Mouse (Mus musculus) embryonic facial prominence, embryonic 13.5 days (tissue): ENCODE results near the gene Kcnh2. TPM values are rescaled to one million over a fixed set of nuclear protein-coding genes. Genes with fewer than 3 reads are reported as not detected.

Experiments
- ATAC-seq: fragments of 200-750 bp; cut with Nextera tagmentation; 2 replicates; pipeline ENCODE4 v1.8.0; 2017; ENCODE audit warnings: low read depth; ENCODE audit not compliant: insufficient number of reproducible peaks, insufficient read depth, low FRiP score, low TSS enrichment
- H3K27ac ChIP-seq: fragments of 300-500 bp; sonication (generic); 2 replicates; pipeline ENCODE4 v1.5.1; 2015; ENCODE audit warnings: moderate library complexity, mild to moderate bottlenecking, inconsistent platforms
- H3K27me3 ChIP-seq: fragments of 300-500 bp; sonication (generic); 2 replicates; pipeline ENCODE4 v1.6.1; 2015; ENCODE audit warnings: mild to moderate bottlenecking, inconsistent platforms
- H3K36me3 ChIP-seq: fragments of 300-500 bp; sonication (generic); 2 replicates; pipeline ENCODE4 v1.6.1; 2015; ENCODE audit warnings: mild to moderate bottlenecking, inconsistent platforms
- H3K4me1 ChIP-seq: fragments of 300-500 bp; sonication (generic); 2 replicates; pipeline ENCODE4 v1.6.1; 2015; ENCODE audit warnings: inconsistent platforms
- H3K4me2 ChIP-seq: fragments of 300-500 bp; sonication (generic); 2 replicates; pipeline ENCODE4 v1.6.1; 2015; ENCODE audit warnings: moderate library complexity, mild to moderate bottlenecking, inconsistent platforms
- H3K4me3 ChIP-seq: fragments of 300-500 bp; sonication (generic); 2 replicates; pipeline ENCODE4 v1.5.1; 2015; ENCODE audit warnings: mild to moderate bottlenecking, inconsistent platforms
- H3K9ac ChIP-seq: fragments of 300-500 bp; sonication (generic); 2 replicates; pipeline ENCODE4 v1.6.1; 2015; ENCODE audit warnings: mild to moderate bottlenecking, inconsistent platforms
- H3K9me3 ChIP-seq: fragments of 300-500 bp; sonication (generic); 2 replicates; pipeline ENCODE4 v1.6.1; 2016; ENCODE audit warnings: inconsistent platforms
- WGBS: fragments of 180-500 bp; shearing (Covaris S2); methylation state at CpG from one replicate; pipeline ENCODE4 v1.1.7; 2015; ENCODE audit warnings: mixed read lengths; 5-methylcytosine and 5-hydroxymethylcytosine counted together
- polyA plus RNA-seq: library from polyadenylated mRNA; unstranded; fragments of >200 nt; fragmentation: Nextera tagmentation; extraction: Ambion mirVana; gene quantifications from 2 replicates; pipeline ENCODE4 v1.2.1, GENCODE M21; 2015

Kcnh2 gene
- polyA plus RNA-seq, 1 experiment from 2014 or later, result 1.3 TPM

DNA sequence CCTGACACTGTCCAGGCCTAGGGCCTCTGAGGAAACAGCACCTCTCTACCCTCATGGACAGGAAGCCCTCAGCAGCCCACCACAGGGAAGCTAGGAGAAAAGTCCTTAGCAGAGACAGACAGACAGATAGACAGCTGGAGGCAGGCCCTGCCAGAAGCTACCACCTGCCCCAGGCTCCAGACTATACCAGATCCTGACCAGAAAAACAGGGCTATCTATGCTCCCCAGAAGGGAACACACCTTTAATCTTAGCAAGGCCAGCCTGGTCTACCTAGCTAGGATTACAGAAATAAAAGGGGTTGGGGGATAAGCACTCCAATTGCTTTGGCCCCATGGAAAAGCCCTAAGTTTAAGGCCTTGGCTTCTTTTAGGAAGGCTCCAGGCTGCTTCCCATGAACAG is 8.0 kb downstream of the Kcnh2 start:
- H3K4me1 ChIP-seq, result peaks cover 12% of the 10 kb centered on the region; the same call in 1 of the 2 replicates
- no peak for ATAC-seq
- peaks cover 48% of the 10 kb centered on the region for H3K27me3 ChIP-seq
- no peaks in the 10 kb centered on the region for H3K36me3 ChIP-seq
- H3K4me2 ChIP-seq, result no peak overlapping the region
- no peak overlapping the region for H3K27ac ChIP-seq
- no peaks in the 10 kb centered on the region for H3K9me3 ChIP-seq
- no peak overlapping the region for H3K9ac ChIP-seq
- no peak overlapping the region for H3K4me3 ChIP-seq

DNA sequence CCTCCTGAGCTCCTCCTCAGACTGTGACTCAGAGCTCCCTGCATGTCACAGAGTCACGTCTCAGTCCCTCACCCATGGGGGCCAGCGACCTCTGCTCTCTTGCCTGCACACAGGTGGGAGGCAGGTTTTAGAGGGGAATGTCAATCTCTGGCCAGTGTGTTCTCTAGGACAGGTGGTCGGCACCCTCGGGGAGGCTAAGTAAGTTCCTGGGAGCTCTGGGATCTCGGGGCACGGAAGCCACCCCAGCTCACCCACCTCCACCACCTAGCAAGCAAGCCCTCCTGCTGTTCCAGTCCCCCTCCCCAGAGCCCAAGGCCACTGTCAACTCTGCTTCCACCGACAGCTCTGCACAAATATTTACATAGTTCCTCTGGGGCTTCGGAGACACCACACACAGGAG is 8.4 kb downstream of the Kcnh2 start:
- no peak overlapping the region for H3K4me3 ChIP-seq
- H3K4me2 ChIP-seq, result no peak overlapping the region
- no peaks in the 10 kb centered on the region for H3K9me3 ChIP-seq
- H3K27ac ChIP-seq, result no peak overlapping the region
- no peaks in the 10 kb centered on the region for H3K36me3 ChIP-seq
- ATAC-seq, result no peak
- 47% methylated on average over 8 of the region's 8 CpGs for WGBS
- H3K4me1 ChIP-seq, result peaks cover 9% of the 10 kb centered on the region
- H3K27me3 ChIP-seq, result peaks cover 44% of the 10 kb centered on the region
- H3K9ac ChIP-seq, result no peak overlapping the region

DNA sequence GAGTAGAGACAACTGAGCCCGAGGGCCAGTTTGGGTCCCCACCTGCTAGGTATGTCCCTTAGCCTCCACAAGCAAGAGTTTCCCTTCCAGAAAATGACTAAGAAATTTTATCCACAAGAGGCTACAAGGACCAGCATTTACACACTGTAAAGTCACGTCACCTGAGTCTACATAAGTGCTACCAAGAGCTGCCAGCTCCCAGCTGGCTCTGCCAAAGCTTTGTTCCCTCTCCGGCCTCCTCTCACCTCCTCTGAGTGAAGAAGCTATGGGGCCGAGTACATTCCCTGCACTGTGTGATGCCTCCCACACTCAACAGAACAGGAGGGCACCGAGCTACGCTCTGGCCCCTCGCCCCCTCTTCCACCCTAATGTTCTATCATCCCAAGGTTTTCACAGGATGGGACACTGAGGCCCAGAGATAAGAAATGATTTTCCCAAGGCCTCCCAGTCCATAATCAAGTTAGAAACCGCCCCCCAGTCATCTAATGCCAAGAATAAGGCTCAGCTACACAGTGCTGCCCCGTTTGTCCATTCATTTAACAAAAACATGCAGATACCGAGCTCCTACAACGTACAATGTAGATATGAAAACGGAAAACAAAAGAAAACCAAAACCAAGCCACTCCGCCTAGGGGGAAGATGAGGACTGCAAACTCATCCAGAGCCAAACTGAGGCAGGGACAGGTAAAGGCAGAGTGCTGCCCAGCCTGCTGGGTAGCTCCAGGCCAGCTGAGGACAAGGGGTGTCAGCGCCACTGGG is 9.0 kb downstream of the Kcnh2 start:
- Histone ChIP-seq H3K36me3 (no peaks in the 10 kb centered on the region), H3K4me3 (no peak overlapping the region), H3K4me2 (no peak overlapping the region), H3K4me1 (peaks cover 14% of the 10 kb centered on the region), H3K27ac (no peak overlapping the region), H3K9me3 (no peaks in the 10 kb centered on the region), H3K9ac (no peak overlapping the region), H3K27me3 (peaks cover 38% of the 10 kb centered on the region)
- 80% methylated on average over 14 of the region's 14 CpGs for WGBS
- no peak for ATAC-seq

DNA sequence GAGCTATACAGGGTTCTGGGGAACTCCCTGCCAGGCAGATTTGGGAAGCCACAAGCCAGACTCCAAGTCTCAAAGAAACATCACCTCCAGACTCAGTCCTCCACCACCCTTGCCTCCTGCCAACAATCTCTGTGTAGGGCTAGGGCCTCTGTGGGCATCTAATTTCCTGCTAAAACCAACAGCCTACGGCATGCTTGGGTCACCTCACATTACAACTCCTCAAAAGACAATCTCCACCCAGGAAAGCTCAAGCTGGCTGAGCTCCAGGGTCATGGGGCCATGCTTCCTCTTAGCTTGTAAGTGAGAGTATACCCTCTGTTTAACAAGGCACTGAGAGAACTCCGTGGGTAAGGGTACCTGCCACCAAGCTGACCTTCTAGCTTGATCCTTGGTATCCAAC is 13.6 kb downstream of the Kcnh2 start:
- H3K36me3 ChIP-seq, result no peaks in the 10 kb centered on the region
- no peak overlapping the region for H3K9ac ChIP-seq
- H3K27me3 ChIP-seq, result no peaks in the 10 kb centered on the region
- H3K4me2 ChIP-seq, result no peak overlapping the region
- no peak for ATAC-seq
- no peaks in the 10 kb centered on the region for H3K9me3 ChIP-seq
- H3K27ac ChIP-seq, result no peak overlapping the region
- 57% methylated on average over 2 of the region's 2 CpGs for WGBS
- peaks cover 9% of the 10 kb centered on the region for H3K4me1 ChIP-seq
- H3K4me3 ChIP-seq, result no peak overlapping the region

DNA sequence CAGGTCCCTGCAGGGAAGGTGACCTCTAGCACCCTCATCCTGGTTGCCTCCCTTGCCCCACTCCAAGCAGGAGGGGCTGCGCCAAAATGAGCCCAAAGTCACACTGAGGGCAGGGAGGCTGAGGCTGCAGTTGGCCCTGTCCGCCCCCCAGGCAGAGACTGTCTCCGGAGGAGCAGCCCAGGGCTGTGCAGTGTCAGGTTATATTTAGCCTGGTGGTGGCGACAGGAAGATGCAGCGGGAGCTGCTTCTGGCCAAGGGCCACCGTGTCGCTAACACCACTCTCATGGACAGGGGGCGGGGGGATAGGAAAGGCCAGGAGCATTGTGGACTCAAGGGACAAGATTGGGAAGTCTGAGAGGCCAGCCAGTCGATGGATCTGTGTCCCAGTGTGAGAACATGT is 14.0 kb downstream of the Kcnh2 start:
- WGBS, result 28% methylated on average over 9 of the region's 9 CpGs
- Histone ChIP-seq H3K27me3 (no peaks in the 10 kb centered on the region), H3K4me3 (no peak overlapping the region), H3K4me1 (peaks cover 9% of the 10 kb centered on the region), H3K36me3 (no peaks in the 10 kb centered on the region), H3K9me3 (no peaks in the 10 kb centered on the region), H3K4me2 (no peak overlapping the region), H3K9ac (no peak overlapping the region), H3K27ac (no peak overlapping the region)
- ATAC-seq, result no peak

DNA sequence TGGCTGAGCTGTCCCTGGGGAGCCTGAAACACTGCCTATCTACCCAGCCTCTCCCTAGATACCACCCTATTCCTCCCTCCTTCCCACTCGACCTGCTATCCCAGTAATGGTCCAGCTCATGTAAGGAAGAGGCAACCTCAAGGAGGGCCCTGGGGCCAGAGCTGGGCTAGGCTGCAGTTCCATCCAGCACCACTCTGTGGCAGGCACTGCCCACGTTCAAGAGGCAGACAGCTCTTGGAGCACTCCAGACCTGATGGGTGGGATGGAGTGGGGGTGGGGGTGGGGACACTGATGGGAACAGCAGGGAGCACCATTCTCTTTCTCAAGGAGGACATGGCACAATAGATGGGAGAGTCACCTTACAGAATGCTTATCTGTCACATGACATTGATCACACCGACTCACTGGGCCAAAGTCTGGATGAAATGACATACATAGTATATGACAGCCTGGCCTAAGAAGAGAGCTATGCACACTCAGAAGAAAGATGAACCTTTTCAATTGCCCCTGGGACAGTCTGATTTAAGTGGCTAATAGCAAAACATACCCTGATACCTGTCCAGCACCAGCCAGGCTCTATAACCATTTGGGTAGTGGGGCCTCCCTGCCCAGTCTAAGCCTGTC is 15.4 kb downstream of the Kcnh2 start:
- WGBS, result 26% methylated on average over 3 of the region's 3 CpGs
- Histone ChIP-seq H3K36me3 (no peaks in the 10 kb centered on the region), H3K4me3 (no peak overlapping the region), H3K9me3 (no peaks in the 10 kb centered on the region), H3K27me3 (no peaks in the 10 kb centered on the region), H3K4me2 (no peak overlapping the region), H3K4me1 (peaks cover 9% of the 10 kb centered on the region), H3K9ac (no peak overlapping the region), H3K27ac (no peak overlapping the region)
- ATAC-seq, result no peak

DNA sequence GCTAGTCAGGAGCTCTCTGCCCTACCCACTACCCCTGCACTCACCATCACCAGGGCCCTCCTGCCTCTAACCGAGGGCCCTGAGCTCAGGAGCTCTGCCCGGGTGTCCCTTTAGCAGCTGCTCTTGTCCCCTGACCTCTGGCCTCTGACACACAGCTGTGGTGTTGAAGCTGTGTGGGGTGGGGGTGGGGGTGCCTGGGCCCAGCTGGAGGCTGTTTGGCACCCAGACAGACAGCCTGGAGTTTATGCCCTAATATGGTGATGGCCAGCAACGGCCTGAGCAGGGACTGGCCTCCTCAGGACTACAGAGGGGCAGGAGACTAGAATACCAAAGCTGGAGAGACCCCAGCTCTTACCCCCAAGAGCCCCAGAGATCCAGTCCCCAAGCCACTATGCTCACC is 16.7 kb downstream of the Kcnh2 start:
- Histone ChIP-seq H3K27ac (no peak overlapping the region), H3K36me3 (no peaks in the 10 kb centered on the region), H3K9me3 (no peaks in the 10 kb centered on the region), H3K4me1 (peaks cover 13% of the 10 kb centered on the region), H3K4me2 (no peak overlapping the region), H3K9ac (no peak overlapping the region), H3K27me3 (0 out of 2 replicates have a peak, but pooled peaks cover 4% of the 10 kb centered on the region), H3K4me3 (no peak overlapping the region)
- 14% methylated on average over 3 of the region's 3 CpGs for WGBS
- no peak for ATAC-seq

DNA sequence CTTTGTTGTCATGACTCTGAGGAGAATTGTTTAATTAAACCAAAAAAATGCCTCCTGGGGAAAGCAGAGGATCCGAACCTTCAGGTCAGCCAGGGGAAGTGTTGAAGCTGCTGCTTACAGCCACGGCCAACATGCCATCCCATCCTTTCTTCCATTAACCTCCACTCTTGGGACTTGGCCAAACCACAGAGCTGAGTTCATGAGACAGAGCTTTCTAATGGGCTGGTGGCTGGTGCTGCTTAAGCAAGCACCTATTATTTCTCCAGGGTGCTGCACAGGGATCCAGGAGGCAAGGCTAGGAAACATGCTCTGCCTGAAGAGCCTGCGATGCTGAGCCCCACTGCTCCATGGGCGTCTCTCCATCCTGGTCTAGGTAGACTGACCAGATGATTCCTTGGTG is 19.0 kb downstream of the Kcnh2 start:
- Histone ChIP-seq H3K36me3 (no peaks in the 10 kb centered on the region), H3K4me2 (no peak overlapping the region), H3K9me3 (no peaks in the 10 kb centered on the region), H3K9ac (no peak overlapping the region), H3K4me3 (no peak overlapping the region), H3K27me3 (0 out of 2 replicates have a peak, but pooled peaks cover 4% of the 10 kb centered on the region), H3K4me1 (peaks cover 21% of the 10 kb centered on the region), H3K27ac (no peak overlapping the region)
- no peak for ATAC-seq
- 68% methylated on average over 4 of the region's 4 CpGs for WGBS

DNA sequence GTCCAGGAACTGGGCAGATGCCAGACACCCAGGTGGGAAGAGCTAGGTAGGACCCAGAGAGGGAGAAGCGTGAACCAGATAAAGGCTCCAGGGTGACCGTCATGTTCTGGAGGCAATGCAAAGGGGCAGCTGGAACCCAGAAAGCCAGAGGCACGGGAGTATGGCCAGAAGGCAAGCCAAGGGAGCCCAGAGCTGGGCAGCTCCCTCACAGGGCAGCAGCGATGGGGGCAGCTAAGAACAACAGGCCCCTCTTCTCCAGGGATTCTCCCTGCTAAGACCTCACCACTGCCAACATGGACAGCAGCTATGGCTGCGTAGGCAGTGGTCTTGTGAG is 21.5 kb downstream of the Kcnh2 start:
- Histone ChIP-seq H3K4me1 (peaks cover 17% of the 10 kb centered on the region), H3K36me3 (no peaks in the 10 kb centered on the region), H3K9ac (peak overlapping the region; percentile 69; the same call in 1 of the 2 replicates), H3K4me2 (peak overlapping the region; percentile 63), H3K27me3 (peaks cover 20% of the 10 kb centered on the region), H3K27ac (no peak overlapping the region), H3K9me3 (no peaks in the 10 kb centered on the region), H3K4me3 (peak overlapping the region; percentile 36; the same call in 1 of the 2 replicates)
- ATAC-seq, result no peak
- 50% methylated on average over 5 of the region's 5 CpGs for WGBS

DNA sequence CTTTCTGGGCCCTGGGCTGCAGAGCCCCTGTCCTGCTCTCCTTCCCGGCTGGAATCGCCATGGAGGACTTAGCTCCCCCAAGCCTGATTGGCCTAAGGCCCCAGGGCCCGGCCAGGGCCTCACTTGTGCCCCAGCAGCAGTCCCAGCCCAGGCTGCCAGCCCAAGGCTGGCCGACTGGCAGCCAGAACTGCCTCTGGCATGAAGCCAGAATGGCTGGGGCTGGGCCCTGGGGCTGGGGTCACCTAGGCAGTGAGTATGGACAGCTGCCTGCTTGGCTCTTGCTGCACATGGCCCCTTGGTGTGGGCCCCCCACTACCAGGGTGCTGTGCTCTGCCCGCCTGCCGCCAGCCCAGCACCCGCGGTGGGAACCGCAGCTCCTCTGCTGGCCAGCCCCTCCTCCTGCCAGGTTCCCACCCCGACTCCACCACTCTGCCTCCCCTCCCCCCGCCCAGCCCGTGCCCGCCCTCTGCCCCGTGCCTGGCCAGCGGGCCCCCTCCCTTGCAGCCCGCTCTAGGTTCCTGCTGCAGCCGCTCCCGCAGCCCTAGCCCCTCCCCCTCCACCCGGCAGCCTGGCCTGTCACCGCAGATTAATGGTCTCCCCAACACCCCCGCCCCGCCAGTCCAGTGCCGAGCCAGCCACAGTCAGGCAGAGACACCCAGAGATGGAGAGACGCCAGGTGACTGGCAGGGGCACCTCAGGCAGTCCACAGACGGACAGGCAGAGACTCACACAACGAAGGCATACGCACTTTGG is 22.0 kb downstream of the Kcnh2 start:
- peaks cover 17% of the 10 kb centered on the region for H3K4me1 ChIP-seq
- H3K4me3 ChIP-seq, result peak overlapping the region; percentile 36
- ATAC-seq, result peak; percentile 67
- peak overlapping the region; percentile 63 for H3K4me2 ChIP-seq
- peak overlapping the region; percentile 69 for H3K9ac ChIP-seq
- no peaks in the 10 kb centered on the region for H3K36me3 ChIP-seq
- 10% methylated on average over 25 of the region's 27 CpGs for WGBS
- no peak overlapping the region for H3K27ac ChIP-seq
- H3K9me3 ChIP-seq, result no peaks in the 10 kb centered on the region
- H3K27me3 ChIP-seq, result peaks cover 25% of the 10 kb centered on the region

DNA sequence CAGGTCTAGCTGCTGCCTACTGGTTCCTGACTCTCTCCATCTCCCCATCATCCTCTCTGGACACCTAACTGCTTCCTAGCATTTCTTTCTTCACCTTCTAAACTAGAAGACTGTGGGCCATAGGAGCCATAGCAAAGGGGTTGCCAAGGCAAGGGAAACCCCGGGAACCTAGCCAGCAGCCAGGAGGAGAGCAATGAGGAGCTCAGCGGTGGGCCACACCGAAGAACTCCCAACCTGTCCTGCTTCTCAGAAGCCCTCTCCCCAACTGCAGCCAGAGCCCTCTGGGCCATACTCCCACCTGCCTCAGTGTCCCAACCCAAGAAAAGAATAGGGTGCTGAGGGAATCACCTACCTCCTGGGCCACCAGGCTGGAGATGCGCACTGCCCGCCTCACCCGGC is 22.6 kb downstream of the Kcnh2 start:
- H3K36me3 ChIP-seq, result no peaks in the 10 kb centered on the region
- ATAC-seq, result no peak
- peak overlapping the region; percentile 69 for H3K9ac ChIP-seq
- H3K27ac ChIP-seq, result no peak overlapping the region
- peak overlapping the region; percentile 36 for H3K4me3 ChIP-seq
- H3K9me3 ChIP-seq, result no peaks in the 10 kb centered on the region
- peaks cover 17% of the 10 kb centered on the region for H3K4me1 ChIP-seq
- H3K27me3 ChIP-seq, result peaks cover 31% of the 10 kb centered on the region
- 73% methylated on average over 6 of the region's 6 CpGs for WGBS
- peak overlapping the region; percentile 63 for H3K4me2 ChIP-seq
